Mouse (Mus musculus) hindbrain, embryonic 12.5 days (tissue): ENCODE results near the gene Usp43. TPM values are rescaled to one million over a fixed set of nuclear protein-coding genes. Genes with fewer than 3 reads are reported as not detected.

Source experiments
- ATAC-seq: fragments of 200-750 bp; cut with Nextera tagmentation; 2 replicates; pipeline ENCODE4 v1.8.0; 2017; ENCODE audit warnings: moderate TSS enrichment; ENCODE audit not compliant: low FRiP score
- H3K27ac ChIP-seq: fragments of 300-500 bp; sonication (generic); 2 replicates; pipeline ENCODE4 v1.5.1; 2016; ENCODE audit warnings: mild to moderate bottlenecking
- H3K27me3 ChIP-seq: fragments of 300-500 bp; sonication (generic); 2 replicates; pipeline ENCODE4 v1.6.1; 2016; ENCODE audit warnings: mild to moderate bottlenecking
- H3K36me3 ChIP-seq: fragments of 300-500 bp; sonication (generic); 2 replicates; pipeline ENCODE4 v1.6.1; 2016; ENCODE audit warnings: mild to moderate bottlenecking
- H3K4me1 ChIP-seq: fragments of 300-500 bp; sonication (generic); 2 replicates; pipeline ENCODE4 v1.6.1; 2016
- H3K4me2 ChIP-seq: fragments of 300-500 bp; sonication (generic); replicated peaks from 2 replicates; pipeline ENCODE4 v1.6.1; 2016; ENCODE audit warnings: mild to moderate bottlenecking
- H3K4me3 ChIP-seq: fragments of 300-500 bp; sonication (generic); 2 replicates; pipeline ENCODE4 v1.5.1; 2016; ENCODE audit warnings: mild to moderate bottlenecking
- H3K9ac ChIP-seq: fragments of 300-500 bp; sonication (generic); 2 replicates; pipeline ENCODE4 v1.6.1; 2016; ENCODE audit warnings: mild to moderate bottlenecking, moderate library complexity
- H3K9me3 ChIP-seq: fragments of 300-500 bp; sonication (generic); replicated peaks from 2 replicates; pipeline ENCODE4 v1.6.1; 2016; ENCODE audit warnings: mild to moderate bottlenecking
- WGBS: fragments of 180-500 bp; shearing (Covaris S2); methylation state at CpG from one replicate; pipeline ENCODE4 v1.1.7; 2016; 5-methylcytosine and 5-hydroxymethylcytosine counted together
- polyA plus RNA-seq: library from polyadenylated mRNA; unstranded; fragments of >200 nt; fragmentation: Nextera tagmentation; extraction: Ambion mirVana; gene quantifications from 2 replicates; pipeline ENCODE4 v1.2.1, GENCODE M21; 2016

The Usp43 gene
- polyA plus RNA-seq, 1 experiment from 2014 or later: 0.80 TPM

DNA sequence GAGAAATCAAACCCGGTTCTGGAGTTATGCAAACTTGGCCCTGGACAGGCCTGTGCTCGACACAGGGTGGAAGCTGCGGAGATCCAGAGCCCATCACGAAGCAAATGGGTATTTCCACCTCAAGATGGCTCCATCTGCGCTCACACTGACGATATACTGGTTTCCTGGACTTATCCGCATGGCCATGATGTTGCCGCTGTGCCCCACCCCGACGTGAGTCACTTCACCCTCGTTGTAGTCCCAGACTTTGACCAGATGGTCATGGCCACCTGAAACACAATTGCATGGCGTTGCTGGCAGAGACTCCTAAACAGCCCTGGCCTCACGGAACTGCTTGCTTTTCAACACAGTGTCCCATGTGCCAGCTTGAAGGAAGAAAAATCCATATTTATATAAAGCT lies 3.0 kb upstream of the Usp43 start:
- peaks cover 13% of the 10 kb centered on the region for H3K4me1 ChIP-seq
- H3K36me3 ChIP-seq: no peaks in the 10 kb centered on the region
- no peak overlapping the region for H3K9ac ChIP-seq
- WGBS: 89% methylated on average over 13 of the region's 13 CpGs
- no peak for ATAC-seq
- no peak overlapping the region for H3K4me2 ChIP-seq
- H3K9me3 ChIP-seq: no peaks in the 10 kb centered on the region
- no peak overlapping the region for H3K27ac ChIP-seq
- no peak overlapping the region for H3K4me3 ChIP-seq
- peaks cover 21% of the 10 kb centered on the region for H3K27me3 ChIP-seq

DNA sequence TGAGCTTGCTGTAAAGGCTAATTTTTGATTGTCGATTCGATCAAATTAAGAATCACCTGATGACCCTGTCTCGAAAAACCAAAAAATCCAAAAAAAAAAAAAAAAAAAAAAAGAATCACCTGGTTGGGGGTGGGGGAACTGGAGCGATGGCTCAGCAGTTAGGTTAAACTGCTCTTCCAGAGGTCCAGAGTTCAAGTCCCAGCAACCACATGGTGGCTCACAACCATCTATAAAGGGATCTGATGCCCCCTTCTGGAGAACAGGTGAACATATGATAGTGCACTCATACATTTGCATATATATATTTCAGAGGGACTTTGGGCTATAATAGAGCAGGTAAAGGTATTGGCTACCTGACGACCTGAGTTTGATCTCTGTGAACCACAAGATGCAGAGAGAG lies 1.8 kb upstream of the Usp43 start:
- no peak overlapping the region for H3K27ac ChIP-seq
- no peak overlapping the region for H3K9ac ChIP-seq
- H3K9me3 ChIP-seq: no peaks in the 10 kb centered on the region
- H3K27me3 ChIP-seq: peaks cover 27% of the 10 kb centered on the region
- no peak overlapping the region for H3K4me3 ChIP-seq
- 93% methylated on average over 5 of the region's 5 CpGs for WGBS
- H3K4me1 ChIP-seq: peaks cover 13% of the 10 kb centered on the region
- no peak for ATAC-seq
- H3K4me2 ChIP-seq: no peak overlapping the region
- no peaks in the 10 kb centered on the region for H3K36me3 ChIP-seq

DNA sequence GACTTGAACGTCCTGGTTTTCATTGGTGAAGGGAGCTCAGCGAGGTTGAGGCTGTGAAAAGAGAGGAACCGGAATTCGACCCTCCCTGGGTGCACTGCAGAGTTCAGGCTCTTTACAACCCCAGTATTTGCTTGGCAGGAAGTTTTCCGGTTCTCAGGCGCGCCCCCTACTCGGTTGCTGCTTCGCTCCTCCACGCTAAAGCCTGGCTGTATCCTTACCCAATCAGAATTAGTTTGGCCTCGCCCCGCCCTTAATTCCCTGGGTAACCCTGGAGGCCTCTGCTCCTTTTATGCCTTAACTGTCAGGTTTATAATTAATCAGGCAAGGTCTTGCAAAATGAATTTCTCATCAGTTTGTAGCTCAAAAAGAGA lies 787 bp upstream of the Usp43 start:
- H3K4me1 ChIP-seq: peaks cover 13% of the 10 kb centered on the region
- WGBS: 0% methylated on average over 12 of the region's 12 CpGs
- H3K9me3 ChIP-seq: no peaks in the 10 kb centered on the region
- peak overlapping the region; percentile 83 for H3K4me3 ChIP-seq
- peaks cover 27% of the 10 kb centered on the region for H3K27me3 ChIP-seq
- no peak overlapping the region for H3K27ac ChIP-seq
- H3K36me3 ChIP-seq: no peaks in the 10 kb centered on the region
- H3K4me2 ChIP-seq: peak overlapping the region; percentile 100
- ATAC-seq: peak; percentile 82
- H3K9ac ChIP-seq: no peak overlapping the region

DNA sequence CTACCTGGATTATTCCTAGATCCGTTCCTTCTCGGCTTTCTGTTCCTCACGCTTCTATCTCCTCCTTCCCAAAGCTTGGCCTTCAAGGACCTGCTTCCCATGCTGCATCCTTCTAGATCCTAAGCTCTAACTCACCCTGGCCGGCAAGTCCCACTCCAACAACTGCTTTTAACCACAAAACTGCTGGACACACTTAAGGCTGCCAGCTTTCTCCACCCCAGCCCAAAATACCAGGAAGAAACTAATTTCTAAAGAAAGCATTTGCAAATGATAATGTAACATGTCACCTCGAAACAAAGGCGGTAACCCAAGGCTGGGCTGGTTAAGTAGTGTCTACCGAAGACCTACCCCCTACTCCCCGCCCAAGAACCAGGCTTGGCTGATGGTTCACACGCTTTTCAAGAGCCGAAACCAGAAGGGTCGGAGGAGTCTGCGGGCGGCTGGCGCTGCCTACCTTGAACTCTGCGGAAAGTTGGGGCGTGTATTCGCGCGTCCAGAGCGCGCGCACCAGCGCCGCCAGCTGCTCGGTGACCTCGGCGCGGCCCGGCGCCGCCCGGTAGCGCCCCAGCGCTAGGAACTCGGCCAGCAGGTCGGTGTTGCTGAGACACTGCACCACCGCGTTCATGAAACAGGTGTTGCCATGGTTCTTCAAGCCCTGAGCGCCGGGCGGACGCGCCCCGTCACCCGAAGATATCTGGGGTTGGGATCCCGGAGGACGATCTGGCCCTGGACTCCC lies 694 bp downstream of the Usp43 start:
- H3K4me3 ChIP-seq: peak overlapping the region; percentile 83
- peak overlapping the region; percentile 100 for H3K4me2 ChIP-seq
- H3K36me3 ChIP-seq: no peaks in the 10 kb centered on the region
- H3K9me3 ChIP-seq: no peaks in the 10 kb centered on the region
- WGBS: 2% methylated on average over 47 of the region's 47 CpGs
- H3K9ac ChIP-seq: peak overlapping the region; percentile 61
- H3K27me3 ChIP-seq: peaks cover 27% of the 10 kb centered on the region
- 0 out of 2 replicates have a peak overlapping the region, but pooled peaks have one; percentile 12 for H3K27ac ChIP-seq
- peaks cover 13% of the 10 kb centered on the region for H3K4me1 ChIP-seq
- 0 out of 2 replicates have a peak, but pooled peaks have one; percentile 37 for ATAC-seq

DNA sequence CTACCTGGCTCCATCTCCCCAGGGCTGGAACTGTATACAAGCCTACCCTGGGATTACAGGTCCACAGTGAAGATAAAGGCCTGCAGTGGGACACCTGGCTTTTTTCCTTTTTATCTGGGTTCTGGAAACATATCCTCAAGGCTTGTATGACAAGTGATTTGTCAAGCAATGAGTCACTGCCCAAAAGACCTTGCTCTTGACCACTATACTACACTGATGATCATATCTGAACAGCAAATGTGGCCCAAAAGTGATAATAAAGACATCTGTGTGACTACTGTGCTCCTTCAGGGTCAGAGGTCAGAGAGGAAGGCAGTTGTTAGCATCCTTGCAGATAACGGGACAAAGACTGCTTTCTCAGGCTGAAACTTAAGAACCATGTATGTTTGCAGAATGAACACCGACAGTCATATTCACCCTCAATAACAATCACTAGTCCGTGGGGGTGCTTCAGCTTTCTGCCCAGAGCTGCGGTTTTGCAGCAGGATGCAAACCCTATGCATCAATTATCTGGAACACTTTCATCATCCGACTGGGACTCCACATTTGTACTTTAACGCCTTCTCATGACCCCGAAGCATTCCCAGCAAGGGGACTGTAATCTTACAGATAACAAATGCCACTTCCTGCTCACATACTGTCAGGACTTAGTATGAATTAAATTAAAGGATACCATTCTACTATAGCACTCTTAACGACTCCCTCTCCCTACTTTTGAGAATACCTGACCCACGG lies 1.6 kb downstream of the Usp43 start:
- ATAC-seq: no peak
- no peak overlapping the region for H3K4me2 ChIP-seq
- no peak overlapping the region for H3K4me3 ChIP-seq
- no peaks in the 10 kb centered on the region for H3K36me3 ChIP-seq
- no peaks in the 10 kb centered on the region for H3K9me3 ChIP-seq
- H3K27me3 ChIP-seq: peaks cover 27% of the 10 kb centered on the region
- H3K4me1 ChIP-seq: peaks cover 13% of the 10 kb centered on the region
- WGBS: 51% methylated on average over 9 of the region's 9 CpGs
- H3K9ac ChIP-seq: no peak overlapping the region
- H3K27ac ChIP-seq: no peak overlapping the region

DNA sequence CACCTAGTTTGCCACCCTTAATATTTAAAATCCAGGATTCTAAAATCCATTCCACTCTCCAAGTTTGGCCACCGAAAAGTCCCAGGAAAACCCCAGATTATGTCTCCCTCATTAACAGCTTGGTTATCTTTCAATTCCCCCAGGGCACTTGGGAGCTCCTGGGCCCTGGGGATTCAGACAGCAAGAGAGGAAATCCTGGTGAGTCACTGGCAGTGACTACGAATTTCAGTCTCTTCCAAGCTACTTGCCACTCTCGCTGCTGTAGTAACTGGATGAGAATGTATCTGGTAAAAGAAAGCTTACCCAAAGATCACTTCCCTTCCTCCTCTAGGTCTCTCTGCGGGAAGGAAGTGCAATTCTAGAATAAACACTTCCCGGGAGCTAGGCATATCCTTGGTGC lies 2.4 kb downstream of the Usp43 start:
- Histone ChIP-seq H3K4me3 (no peak overlapping the region), H3K4me1 (peaks cover 13% of the 10 kb centered on the region), H3K27ac (no peak overlapping the region), H3K9me3 (no peaks in the 10 kb centered on the region), H3K27me3 (peaks cover 27% of the 10 kb centered on the region), H3K36me3 (no peaks in the 10 kb centered on the region), H3K4me2 (no peak overlapping the region), H3K9ac (no peak overlapping the region)
- 80% methylated on average over 5 of the region's 5 CpGs for WGBS
- ATAC-seq: no peak

DNA sequence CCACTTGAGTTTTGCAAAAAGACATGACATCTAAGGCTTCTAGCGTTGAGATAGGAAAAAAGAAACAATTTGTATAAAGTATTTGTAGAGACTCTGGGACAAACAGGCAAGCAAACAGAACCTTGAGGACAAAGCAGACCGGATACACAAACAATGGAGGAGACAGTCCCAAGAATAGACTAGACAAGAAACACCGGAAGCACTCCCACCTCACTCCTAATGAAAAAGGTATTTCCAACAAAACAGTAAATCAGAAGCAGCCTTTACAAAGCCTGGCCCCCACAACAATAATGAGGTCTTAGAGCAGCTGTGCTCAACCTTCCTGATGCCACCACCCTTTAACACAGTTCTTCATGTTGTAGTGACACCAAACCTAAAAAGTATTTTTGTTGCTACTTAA lies 4.8 kb downstream of the Usp43 start:
- no peak overlapping the region for H3K9ac ChIP-seq
- no peak overlapping the region for H3K4me2 ChIP-seq
- ATAC-seq: no peak
- H3K4me1 ChIP-seq: peaks cover 7% of the 10 kb centered on the region
- no peaks in the 10 kb centered on the region for H3K36me3 ChIP-seq
- 79% methylated on average over 3 of the region's 3 CpGs for WGBS
- no peaks in the 10 kb centered on the region for H3K9me3 ChIP-seq
- no peak overlapping the region for H3K27ac ChIP-seq
- peaks cover 27% of the 10 kb centered on the region for H3K27me3 ChIP-seq
- H3K4me3 ChIP-seq: no peak overlapping the region

DNA sequence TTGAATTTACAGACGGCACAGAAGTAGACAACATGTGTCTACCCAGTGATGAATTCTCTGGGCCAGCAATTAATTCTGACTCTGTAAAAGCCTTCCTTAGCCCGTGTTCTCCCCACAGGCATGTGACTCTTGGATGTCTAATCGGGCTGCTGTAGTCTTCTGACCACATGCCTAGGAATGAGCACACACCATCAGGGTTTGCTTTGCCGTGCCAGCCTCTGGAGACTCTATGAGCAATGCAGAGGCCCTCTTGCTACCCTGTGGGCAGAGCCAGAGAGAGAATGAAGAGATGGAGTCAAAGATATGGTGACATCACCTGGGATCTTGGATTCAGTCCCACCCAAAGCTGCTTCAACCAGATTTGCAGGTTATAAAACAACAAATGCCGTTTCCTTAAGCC lies 10.9 kb downstream of the Usp43 start:
- H3K36me3 ChIP-seq: no peaks in the 10 kb centered on the region
- H3K27me3 ChIP-seq: no peaks in the 10 kb centered on the region
- no peak overlapping the region for H3K27ac ChIP-seq
- 86% methylated on average over 5 of the region's 5 CpGs for WGBS
- H3K4me2 ChIP-seq: no peak overlapping the region
- no peaks in the 10 kb centered on the region for H3K9me3 ChIP-seq
- H3K9ac ChIP-seq: no peak overlapping the region
- H3K4me1 ChIP-seq: no peaks in the 10 kb centered on the region
- ATAC-seq: no peak
- no peak overlapping the region for H3K4me3 ChIP-seq

DNA sequence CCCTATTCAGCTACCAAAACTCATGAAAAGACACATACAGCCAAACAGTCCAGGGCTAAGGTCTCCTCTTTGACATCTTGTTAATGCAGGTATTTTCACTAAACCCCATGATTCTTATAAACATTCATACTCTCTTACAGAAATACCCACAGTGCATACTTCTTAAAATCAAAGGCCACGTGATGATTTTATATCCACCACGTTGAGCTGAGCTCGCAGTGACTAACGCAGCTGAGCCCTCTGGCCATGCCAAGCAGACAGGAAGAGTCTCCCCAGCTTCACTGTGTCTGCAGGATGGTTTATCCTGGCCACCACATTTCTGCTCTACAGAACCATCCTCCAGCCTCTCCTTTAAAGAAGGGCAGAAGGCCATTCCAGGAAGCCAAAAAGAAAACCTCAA lies 18.2 kb downstream of the Usp43 start:
- Histone ChIP-seq H3K4me1 (no peaks in the 10 kb centered on the region), H3K9ac (no peak overlapping the region), H3K4me3 (no peak overlapping the region), H3K9me3 (no peaks in the 10 kb centered on the region), H3K27me3 (no peaks in the 10 kb centered on the region), H3K36me3 (no peaks in the 10 kb centered on the region), H3K27ac (no peak overlapping the region), H3K4me2 (no peak overlapping the region)
- 93% methylated on average over 4 of the region's 4 CpGs for WGBS
- no peak for ATAC-seq

DNA sequence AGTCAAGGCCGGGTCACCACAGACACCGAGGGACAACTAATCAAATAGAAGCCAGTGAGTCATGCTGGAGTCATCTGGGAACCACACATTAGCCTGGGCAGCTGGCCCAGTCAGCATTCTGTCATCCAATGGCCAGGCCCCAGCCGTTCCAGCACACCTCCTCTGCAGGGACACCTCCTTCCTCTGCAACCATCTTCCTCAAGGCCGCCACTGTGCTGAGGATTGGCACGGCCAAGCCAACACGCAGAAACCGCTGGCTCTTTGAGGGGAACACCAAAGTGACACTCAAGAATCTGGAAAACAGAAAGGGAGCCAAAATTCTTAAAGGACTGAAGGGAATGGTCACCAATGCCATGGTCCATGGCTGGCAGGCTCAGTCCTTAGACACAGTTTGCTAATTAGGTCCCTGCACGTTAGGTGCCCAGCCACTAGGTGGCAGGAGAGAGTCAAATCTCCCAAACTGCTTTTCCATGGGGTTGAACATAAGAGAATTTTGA lies 24.8 kb downstream of the Usp43 start:
- H3K9me3 ChIP-seq: no peaks in the 10 kb centered on the region
- WGBS: 62% methylated on average over 8 of the region's 8 CpGs
- peaks cover 5% of the 10 kb centered on the region for H3K4me1 ChIP-seq
- no peak overlapping the region for H3K4me3 ChIP-seq
- no peak overlapping the region for H3K27ac ChIP-seq
- no peaks in the 10 kb centered on the region for H3K27me3 ChIP-seq
- H3K4me2 ChIP-seq: no peak overlapping the region
- no peaks in the 10 kb centered on the region for H3K36me3 ChIP-seq
- no peak overlapping the region for H3K9ac ChIP-seq
- ATAC-seq: no peak

DNA sequence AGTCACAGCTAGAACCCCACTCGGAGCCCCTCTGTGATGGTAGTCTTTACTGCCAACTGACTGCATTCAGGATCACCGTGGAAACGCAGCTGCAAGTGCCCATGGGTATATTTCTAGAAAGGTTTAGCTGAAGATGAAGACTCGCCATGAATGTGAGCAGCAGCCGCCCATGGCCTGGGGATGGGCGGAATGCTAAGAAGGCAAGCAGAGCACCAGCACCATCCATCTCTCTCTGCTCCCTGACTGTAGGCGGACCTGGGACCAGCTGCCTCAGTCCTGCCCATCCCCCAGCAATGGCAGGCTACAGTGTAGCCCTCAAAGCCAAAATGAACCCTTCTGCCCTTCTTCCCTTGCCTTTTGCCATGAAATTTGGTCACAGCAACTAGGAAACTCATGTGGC lies 26.3 kb downstream of the Usp43 start:
- WGBS: 53% methylated on average over 7 of the region's 7 CpGs
- H3K9ac ChIP-seq: no peak overlapping the region
- no peaks in the 10 kb centered on the region for H3K27me3 ChIP-seq
- no peak overlapping the region for H3K4me3 ChIP-seq
- no peak overlapping the region for H3K27ac ChIP-seq
- no peak for ATAC-seq
- H3K4me1 ChIP-seq: peaks cover 5% of the 10 kb centered on the region
- H3K9me3 ChIP-seq: no peaks in the 10 kb centered on the region
- H3K4me2 ChIP-seq: no peak overlapping the region
- H3K36me3 ChIP-seq: no peaks in the 10 kb centered on the region

DNA sequence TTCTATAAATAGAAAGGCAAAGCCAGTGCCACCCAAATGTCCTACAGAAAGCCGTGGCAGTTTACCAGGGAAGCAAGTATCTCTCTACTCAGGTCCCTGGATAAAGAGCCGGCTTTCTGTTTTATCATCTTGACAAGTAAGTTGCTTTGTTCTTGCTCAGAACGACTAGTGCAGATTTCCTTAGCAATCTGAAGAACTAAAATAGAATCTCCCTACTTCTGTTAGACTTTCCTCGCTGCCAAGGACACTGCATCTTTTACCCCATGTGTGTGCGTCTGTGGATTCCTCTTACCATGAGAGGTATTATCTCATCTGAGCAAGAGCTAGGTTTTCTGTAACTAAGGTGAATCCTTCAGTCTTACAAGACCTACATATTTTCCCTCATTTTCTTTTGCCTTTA lies 33.4 kb downstream of the Usp43 start:
- Histone ChIP-seq H3K4me3 (no peak overlapping the region), H3K27me3 (no peaks in the 10 kb centered on the region), H3K9me3 (no peaks in the 10 kb centered on the region), H3K4me1 (no peaks in the 10 kb centered on the region), H3K36me3 (no peaks in the 10 kb centered on the region), H3K4me2 (no peak overlapping the region), H3K27ac (no peak overlapping the region), H3K9ac (no peak overlapping the region)
- WGBS: 80% methylated on average over 5 of the region's 5 CpGs
- ATAC-seq: no peak

DNA sequence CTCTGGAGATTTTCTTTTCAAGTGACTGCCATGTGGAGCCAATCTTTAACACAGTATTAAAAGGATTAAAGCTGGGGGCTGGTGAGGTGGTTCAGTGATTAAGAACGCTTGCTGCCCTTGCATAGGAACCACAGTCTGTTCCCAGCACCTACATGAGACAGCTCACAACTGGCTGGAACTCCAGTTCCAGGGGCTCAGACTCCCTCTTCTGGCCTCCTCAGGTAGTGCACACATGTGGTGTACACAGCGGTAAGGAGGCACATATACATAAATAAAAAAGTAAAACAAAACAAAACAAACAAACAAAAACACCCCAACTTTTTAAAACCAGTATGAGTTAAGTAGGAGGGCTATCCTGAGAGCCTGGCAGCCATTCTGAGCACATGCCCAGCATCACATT lies 36.0 kb downstream of the Usp43 start:
- H3K27me3 ChIP-seq: no peaks in the 10 kb centered on the region
- no peak overlapping the region for H3K27ac ChIP-seq
- no peaks in the 10 kb centered on the region for H3K4me1 ChIP-seq
- no peak overlapping the region for H3K9ac ChIP-seq
- H3K9me3 ChIP-seq: no peaks in the 10 kb centered on the region
- H3K4me2 ChIP-seq: no peak overlapping the region
- ATAC-seq: no peak
- H3K36me3 ChIP-seq: no peaks in the 10 kb centered on the region
- WGBS: 98% methylated on average over 2 of the region's 2 CpGs
- no peak overlapping the region for H3K4me3 ChIP-seq
